Mouse (Mus musculus): ENCODE measurements around the gene Acsl1.

Acsl1 gene

DNA sequence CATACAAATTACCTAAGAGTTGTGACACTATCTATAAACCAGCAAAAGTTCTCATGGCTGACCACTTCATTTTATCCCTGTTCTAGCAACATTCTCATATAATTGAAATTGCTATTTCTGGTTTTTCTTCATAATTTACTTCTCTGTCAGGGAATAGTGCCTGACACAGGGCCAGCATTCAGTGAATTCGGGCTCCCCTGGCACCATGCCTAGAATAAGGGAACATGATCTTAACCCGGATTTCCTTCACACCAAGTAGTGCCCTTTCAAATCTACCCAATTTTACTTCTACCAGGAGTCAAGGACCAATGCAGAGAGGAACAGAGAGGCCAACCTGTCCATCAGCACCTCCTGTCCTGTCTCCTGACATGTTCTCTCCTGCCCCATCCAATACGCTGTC is 114.7 kb downstream of the Acsl1 start:
- no peak for DNase-seq (ENCODE audit: low read depth, low spot score)
- Histone ChIP-seq H3K36me3 (ENCODE audit: control insufficient read depth, insufficient read depth, low read length, poor library complexity, severe bottlenecking) (peaks cover 5% of the 10 kb centered on the region; the same call in 1 of the 2 replicates), H3K27me3 (ENCODE audit: control insufficient read depth, insufficient read depth, low read length, poor library complexity, severe bottlenecking) (no peaks in the 10 kb centered on the region; the same call in 1 of the 2 replicates)
